Mouse (Mus musculus): ENCODE measurements around the gene Rbl1. TPM values are rescaled to one million over a fixed set of nuclear protein-coding genes. Genes with fewer than 3 reads are reported as not detected.
A peak's percentile ranks its signal among the peaks of the same experiment; 100 is the strongest.
"Not testable (repeated sequence)": the region's sequence is repeated elsewhere in the genome, so short reads cannot be mapped to it uniquely, and the experiment has no call there.

Gene Rbl1
- 1 to 10 TPM; 2.1 to 2.8 TPM for total RNA-seq (2021)
- long read RNA-seq, experiment 1, full-length matches to known transcripts, result 7 of 7 reads
- long read RNA-seq, experiment 1, partial matches to known transcripts, result 0 of 7 reads
- long read RNA-seq, experiment 1, other reads (novel, unspliced or antisense), result 0 of 7 reads
- long read RNA-seq, experiment 2, full-length matches to known transcripts, result 2 of 3 reads
- long read RNA-seq, experiment 2, partial matches to known transcripts, result 1 of 3 reads
- long read RNA-seq, experiment 2, other reads (novel, unspliced or antisense), result 0 of 3 reads

DNA sequence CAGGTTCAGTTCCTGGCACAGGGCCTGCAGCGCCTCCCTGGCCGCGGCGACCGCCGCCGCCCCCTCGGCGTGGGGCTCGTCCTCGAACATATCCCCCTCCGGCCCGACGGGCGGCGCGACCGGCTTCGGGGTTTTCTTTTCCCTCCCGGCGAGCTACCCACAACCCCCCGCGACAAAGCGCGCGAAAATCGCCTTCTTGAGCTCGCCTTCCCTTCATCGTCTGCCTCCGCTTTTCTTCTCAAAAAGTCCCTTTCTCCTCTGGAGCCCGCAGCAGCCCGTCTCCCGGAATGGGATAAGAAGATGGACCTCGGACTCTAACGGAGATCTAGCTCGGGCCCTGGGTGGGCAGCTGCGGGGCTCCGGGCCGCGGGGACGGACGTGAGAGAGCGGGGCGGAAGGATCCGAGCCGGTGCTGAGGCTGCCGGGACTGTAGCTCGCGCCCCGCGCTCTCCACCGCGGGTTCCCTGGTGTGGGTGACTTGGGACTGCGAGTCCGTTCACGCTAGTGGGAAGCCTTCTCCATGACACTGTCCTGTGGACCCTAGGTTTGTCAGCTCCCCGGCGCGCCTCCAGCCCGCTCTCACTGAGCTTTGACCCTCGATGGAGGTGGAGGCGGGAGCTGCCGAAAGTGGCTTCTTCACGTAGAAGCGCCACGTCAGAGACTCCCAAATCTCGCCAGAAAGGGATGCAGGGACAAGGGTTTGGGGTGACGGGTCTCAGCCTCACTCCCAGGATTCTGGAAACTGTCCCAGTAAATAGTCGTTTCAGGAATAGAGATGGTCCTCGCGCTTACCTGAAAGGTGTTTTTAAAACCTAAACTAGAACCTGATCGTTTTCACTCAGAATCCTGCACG, at the start of gene Rbl1:
Rbl1 (minus strand) TSS at position 169 of the 853 bp plus-strand sequence.
- peak; percentile 87 for DNase-seq (ENCODE audit: low spot score)

DNA sequence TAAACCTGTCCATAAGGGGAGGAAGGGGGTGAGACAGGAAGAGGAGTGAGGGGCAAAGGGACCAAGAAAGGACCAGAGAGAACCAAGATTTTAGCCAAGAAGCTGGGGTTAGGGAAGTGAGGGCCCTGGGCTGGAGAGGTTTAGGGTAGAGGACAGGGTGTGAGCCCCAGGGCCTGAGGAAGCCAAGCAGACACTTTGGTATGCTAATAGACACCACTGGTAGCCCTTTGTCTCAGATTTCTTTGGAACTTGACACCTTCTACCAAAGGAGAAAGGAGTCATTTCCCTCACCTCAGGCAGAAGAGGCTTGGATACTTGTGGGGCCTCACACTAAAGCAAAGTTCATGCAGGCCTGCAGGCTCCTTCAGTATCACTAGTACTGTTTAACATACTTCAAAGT, 43.8 kb upstream of the Rbl1 start:
- DNase-seq (ENCODE audit: low spot score), result no peak

DNA sequence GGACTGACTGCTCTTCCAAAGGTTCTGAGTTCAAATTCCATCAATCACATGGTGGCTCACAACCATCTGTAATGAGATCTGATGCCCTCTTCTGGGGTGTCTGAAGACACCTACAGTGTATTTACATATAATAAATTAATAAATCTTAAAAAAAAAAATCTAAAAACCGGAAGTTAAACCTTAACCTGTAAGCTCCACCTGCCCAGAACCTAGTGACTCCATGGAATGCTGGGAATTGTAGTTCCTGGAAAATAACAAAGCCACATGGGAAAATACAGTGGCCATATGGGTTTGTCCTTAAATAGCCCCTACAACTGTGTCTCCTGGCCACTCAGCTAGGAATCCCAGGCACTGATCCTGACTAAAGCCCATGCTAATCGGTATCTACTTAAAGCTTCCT, 41.3 kb upstream of the Rbl1 start:
- no peak for DNase-seq (ENCODE audit: low spot score)

DNA sequence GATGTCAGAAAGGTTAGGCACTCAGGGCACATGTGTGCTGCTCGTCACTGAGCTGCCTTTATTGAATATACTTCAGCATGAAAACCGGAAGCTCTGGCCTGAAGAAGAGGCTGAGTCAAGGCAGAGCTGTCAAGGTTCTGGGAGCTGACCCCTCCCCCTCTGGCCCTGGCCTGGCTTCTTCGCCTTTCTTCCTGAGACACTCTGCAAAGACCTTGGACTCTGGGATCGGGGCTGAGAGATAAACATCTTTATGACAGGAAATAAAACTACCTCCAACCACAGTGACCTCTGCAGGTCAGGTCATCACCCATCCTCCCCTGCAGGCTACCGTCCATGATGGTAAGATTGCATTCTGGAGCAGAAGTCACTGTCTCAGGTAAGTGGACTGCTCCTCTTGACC, 40.7 kb upstream of the Rbl1 start:
- no peak for DNase-seq (ENCODE audit: low spot score)

DNA sequence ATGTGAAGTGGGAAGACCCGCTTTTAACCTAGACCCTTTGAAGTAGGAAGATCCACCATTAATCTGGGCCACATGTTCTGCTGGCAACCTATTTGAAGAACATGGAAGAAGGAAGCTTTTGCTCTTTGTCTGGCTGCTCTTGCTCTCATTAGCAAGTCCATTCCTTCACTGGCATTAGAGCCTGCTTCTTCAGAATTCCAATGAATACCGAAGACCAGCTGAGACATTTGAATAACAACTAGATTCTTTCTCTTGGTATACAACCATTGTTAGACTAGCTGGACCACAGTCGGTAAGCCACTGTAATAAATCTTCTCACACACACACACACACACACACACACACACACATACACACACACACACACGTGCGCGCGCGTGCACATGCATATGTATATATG, 31.6 kb upstream of the Rbl1 start:
- no peak for DNase-seq (ENCODE audit: low spot score)

DNA sequence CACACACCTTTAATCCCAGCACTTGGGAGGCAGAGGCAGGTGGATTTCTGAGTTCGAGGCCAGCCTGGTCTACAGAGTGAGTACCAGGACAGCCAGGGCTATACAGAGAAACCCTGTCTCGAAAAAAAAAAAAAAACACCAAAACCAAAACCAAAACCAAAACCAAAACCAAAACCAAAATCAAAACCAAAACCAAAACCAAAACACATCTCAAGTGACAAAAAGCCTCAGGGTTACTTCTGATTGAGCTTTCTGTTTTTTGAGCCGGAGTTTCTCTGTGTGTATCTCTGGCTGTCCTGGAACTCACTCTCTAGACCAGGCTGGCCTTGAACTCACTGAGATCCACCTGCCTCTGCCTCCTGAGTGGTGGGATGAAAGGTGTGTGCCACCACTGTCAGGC, 17.6 kb upstream of the Rbl1 start:
- not testable (repeated sequence) for DNase-seq (ENCODE audit: low spot score)

DNA sequence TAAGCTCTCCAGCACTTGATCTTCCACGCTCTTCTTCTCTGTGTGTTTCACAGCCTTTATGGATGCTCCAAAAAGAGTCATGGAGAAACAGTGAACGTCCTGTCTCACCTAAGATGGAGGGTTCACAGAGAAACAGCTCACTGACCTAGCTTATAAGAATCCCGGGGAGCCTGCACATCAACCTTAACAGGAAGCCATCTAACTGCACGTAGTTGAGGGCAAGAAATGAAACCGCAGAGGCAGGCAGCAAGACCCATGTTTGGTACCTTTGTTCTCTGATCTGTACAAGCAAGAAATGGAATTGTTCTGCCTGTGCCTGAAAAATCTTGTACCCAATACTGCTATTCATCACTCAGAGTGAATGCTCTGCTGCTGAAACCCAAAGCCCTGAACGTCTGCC, 15.8 kb upstream of the Rbl1 start:
- DNase-seq (ENCODE audit: low spot score), result no peak

DNA sequence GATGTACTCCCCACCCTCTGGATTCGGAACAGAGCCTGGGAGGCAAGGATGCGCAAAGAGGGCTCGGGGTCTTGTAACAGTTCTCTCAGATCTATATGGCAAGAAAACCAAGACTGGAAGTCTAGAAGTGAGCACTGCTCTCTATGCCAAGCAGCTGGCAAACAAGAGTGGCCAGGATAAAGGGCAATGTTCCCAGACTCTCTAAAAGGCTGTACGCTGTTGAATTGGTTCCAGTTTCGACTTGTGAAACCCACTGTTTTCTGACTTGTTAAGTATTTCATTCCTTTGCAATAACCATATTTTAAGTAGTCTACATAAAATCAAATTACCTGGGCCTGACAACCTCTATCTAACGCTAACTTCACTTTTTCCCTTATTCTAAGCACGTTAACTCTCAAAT, 7.4 kb upstream of the Rbl1 start:
- no peak for DNase-seq (ENCODE audit: low spot score)

DNA sequence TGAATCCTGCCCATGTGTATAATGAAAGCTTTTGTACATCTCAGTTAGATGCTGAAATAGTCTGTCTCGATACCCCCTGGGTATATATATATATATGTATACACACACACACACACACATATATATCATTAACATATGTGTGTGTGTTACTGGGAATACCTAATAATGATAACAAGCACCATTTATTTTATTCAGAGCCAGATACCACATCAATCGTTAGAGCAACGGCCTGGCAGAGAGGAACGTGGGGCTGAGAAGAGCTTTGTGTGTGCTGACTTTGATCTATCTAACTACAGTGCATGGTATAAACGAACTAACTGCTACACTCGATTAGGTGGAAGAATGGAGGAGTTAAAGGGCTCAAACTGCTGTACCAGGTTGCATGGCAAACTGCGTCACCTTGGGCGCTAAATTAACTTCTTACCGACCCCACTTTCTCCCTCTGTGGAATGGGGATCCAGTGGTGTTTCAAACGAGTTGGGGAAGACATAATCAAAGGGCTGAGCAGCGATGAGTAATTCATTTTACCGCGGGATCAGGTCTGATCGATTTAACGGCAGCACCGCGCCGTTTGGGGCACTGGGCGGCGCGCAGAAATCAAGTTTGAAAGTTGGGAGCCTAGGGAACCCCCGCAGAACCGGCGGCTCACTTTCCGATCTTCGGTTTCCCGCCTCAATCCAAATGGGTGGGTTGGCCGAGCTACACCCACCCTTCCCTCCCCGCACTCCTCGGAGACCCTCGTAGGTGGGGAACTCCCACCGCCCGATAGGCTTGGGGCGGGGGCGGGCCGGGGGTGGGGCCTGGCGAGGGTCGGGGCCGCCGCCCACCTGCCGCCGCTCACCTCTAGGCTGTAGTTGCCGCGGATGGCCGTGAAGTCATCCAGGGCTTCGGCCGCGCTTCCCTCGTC, 622 bp downstream of the Rbl1 start:
- DNase-seq (ENCODE audit: low spot score), result peak; percentile 7

DNA sequence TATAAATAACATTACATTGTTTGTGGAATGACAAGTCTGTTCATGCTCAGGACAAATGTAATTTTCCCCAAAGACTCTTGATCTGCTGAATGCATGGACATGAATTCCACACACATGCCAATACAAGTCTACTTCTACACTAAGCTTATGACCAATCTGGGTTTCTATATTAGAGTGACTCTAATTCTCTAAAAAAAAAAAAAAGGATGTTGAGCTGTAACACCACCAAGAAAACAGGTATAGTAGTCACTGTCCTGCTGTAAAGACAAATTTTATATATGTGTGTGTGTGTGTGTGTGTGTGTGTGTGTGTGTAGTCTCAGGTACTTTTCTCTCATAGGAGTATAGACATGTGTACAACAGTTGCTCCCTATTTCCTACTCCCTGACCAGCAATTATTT, 1.3 kb downstream of the Rbl1 start:
- DNase-seq (ENCODE audit: low spot score), result no peak

DNA sequence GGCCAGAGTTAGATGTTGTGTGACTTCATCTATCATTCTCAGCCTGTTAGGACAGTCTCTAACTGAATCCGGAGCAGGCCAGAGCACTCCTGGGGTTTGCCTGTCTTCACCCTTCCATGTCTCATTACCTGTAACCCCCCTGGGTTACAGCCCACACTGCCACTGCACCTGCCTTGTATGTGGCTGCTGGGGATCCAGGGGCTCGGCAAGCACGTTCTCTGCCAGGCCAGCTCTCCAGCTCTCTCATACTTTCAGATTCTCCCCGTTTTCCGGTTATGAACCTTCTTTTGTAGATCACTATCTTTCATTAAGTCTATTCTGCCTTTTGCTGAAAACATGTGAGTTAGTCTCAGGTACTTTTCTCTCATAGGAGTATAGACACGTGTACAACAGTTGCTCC, 2.0 kb downstream of the Rbl1 start:
- no peak for DNase-seq (ENCODE audit: low spot score)

DNA sequence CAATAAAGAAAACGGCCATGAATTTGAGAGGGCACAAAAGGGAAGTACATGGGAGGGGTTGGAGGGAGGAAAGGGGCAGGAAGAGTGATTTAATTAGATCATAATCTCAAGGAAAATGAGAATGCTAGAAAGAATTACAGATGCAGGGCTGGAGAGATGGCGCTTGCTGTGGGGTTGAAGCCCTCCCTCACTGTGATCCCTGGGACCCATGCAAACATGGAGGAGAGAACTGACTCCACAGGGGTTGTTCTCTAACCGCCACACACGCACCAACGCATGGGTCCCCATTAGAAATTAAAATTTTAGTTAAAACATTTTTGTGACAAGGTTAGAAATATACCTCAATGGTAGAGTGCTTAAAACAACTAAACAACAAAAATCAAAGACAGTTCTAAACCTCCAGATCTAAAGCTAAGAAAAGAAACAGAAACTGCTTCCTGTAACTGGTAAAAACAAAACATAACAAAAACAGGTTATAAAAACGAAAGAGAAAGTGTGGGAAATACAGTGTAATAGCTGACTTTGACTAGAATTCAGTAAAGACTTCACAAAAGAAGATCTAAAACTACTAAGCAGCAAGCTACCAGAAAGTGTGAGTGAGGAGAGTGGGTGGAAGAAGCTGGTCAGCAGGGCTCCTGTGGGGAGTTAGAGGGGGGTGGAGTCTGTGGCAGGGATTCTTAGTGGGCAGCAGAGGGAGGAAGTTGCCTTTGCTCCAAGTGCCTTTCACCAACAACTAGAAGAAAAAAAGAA, 3.1 kb downstream of the Rbl1 start:
- DNase-seq (ENCODE audit: low spot score), result peak; percentile 18

DNA sequence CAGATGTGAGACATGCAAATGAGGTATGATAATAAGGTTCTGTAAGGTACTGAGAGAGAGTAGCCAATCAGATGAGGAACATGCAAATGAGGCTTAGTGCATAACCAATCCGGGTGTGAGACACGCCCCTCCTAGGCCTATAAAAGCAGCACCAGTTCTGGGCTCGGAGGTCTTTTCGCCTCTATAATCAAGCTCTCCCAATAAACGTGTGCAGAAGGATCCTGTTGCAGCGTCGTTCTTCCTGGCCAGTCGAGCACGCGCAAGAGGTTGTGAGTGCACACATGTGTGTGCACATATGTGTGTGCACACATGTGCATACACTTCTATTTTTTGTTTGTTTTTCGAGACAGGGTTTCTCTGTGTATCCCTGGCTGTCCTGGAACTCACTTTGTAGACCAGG, 5.9 kb downstream of the Rbl1 start:
- DNase-seq (ENCODE audit: low spot score), result not testable (repeated sequence)

DNA sequence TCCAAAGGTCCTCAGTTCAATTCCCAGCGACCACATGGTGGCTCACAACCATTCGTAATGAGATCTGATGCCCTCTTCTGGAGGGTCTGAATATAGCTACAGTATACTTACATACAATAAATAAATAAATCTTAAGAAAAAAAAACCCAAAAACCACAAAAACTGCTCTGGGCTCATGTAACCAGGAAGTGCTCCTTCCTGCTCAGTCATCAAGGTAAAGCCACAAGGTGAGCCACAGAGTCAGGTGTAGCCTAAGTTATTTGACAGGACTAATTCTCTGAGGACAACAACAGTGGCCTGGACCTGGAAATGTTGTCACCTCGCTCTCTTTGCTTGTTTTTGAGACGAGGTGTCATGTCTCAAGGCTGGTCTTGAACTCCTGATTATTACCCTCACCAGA, 13.7 kb downstream of the Rbl1 start:
- DNase-seq (ENCODE audit: low spot score), result no peak

DNA sequence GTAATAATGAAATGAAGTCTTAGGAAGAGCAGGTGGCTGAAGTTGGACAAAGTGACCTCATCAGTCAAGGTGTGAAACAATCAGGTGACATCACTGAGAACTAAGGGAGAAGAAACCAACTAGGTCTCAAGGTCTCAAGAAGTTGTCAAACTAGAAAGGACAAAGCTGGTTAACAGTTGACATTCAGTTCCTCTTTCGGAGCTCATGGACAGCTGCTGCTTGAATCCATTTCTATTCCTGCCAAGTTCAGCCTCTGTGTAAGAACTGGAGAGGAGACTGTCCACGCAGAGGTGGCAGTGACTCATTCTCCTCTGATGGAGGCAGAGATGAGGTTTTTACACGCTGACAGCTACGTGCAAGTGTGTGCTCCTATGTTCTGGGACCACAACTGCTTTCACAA, 17.1 kb downstream of the Rbl1 start:
- no peak for DNase-seq (ENCODE audit: low spot score)

DNA sequence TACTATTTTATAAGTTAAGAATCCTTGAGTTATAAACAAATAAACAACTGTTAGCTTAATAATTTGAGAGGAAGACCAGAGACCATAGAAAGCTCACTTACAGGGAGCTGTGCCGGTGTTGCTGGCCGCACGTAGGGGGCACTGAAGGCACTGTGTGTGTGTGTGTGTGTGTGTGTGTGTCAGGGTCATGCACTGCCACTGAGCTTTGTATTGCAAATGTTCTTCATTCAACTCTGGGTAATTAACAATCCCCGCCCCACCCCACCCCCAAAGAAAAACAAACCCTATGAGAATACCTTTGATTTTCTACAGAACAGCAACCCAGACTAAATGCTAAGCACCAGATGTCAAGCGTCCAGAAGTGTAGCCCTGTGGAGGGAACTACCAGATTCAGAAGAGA, 17.8 kb downstream of the Rbl1 start:
- no peak for DNase-seq (ENCODE audit: low spot score)

DNA sequence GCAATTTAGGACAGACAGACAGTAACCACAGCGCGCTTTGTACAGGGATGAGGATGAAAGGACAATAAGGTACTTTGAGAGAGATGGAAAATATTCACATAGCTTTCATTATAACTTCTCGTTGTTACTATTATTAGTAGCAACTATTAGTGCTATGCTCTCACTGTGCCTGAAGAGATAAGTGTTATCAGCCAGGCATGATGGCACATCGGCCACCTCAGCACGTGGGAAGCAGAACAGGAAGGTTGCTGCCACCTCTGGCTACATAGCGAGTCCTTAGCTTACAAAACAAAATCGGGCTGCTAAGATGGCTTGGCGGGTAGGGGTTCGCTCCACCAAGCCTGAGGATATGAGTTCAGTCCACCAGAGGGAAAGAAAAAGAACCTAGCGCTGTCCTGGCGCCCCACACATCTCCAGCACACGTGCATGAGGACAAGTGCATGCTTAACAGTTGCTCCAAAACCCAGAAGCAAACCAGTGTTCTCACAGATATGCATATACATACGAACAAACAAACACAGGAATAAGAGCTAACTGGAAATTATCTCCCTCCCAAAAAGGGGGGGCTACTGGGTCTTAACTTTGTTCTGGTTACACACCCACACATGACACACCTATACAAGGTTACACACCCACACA, 19.2 kb downstream of the Rbl1 start:
- no peak for DNase-seq (ENCODE audit: low spot score)

DNA sequence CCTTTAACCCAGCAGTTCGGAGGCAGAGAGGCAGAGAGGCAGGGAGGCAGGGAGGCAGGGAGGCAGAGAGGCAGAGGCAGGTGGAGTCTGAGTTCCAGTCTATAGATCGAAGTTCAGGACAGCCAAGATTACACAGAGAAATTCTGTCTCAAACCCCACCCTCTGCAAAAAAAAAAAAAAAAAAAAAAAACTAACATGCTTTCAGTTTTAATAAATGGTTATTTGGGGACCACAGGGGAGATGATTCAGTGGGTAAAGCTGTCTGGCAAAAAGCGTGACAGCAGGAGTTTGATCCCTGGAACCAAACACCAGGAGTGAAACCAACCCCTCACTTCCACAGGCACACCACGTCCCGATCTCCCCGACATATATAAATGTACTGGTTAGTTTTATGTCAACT, 26.2 kb downstream of the Rbl1 start:
- no peak for DNase-seq (ENCODE audit: low spot score)

DNA sequence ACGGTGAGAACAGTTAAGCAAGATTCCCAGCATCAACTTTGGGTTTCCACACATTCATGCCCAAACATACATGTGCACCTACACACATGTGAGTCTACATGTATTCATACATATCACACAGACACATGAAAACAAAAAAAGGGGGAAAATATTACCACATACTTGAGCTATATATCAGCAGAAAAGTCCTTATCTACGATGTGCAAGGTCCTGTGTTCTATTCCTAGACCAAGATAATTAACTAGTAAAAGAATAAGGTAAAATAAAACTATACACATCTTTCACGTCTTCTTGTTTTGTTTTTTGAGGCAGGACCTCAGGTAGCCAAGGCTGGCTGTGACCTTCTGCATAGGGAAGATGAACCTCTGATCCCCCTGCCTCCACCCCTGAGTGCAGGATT, 28.1 kb downstream of the Rbl1 start:
- DNase-seq (ENCODE audit: low spot score), result no peak

DNA sequence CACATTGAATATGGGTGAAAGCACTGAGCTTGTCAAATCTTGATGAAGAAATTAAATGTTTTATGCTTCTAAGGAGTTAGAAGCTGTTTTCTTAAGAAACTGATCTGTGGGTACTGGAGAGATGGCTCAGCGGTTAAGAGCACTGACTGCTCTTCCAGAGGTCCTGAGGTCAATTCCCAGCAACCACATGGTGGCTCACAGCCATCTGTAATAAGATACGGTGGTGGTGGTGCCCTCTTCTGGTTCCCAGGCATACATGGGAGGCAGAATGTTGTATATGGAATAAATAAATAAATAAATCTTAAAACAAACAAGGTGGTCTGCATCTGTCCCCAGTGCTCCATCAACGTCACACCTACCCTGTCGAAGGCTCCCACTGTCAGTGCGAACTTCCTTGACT, 29.9 kb downstream of the Rbl1 start:
- DNase-seq (ENCODE audit: low spot score), result no peak

DNA sequence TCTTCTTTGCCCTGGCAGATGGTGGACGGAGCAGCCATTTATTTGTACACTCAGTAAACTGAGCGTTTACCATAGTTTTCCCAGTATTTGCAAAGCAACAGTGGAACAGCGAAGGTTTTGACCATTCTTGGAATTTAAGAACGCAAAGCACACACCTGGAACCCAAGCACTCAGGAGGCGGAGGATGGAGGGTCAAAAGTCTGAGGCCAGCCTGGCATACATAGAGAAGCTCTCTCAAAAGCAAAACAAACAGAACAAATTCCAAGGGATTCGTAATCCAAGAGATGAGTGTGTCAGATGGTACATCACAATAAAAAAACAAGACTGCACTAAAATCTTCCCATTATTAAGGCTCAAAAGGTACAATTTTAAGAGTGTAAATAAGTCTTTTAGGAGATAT, 30.8 kb downstream of the Rbl1 start:
- no peak for DNase-seq (ENCODE audit: low spot score)

All from gastrocnemius, adult 18-20 months (tissue).